Mouse (Mus musculus): Measurements from ENCODE around the gene Adgra1. TPM values are rescaled to one million over a fixed set of nuclear protein-coding genes. Genes with fewer than 3 reads are reported as not detected.

Adgra1 gene
- polyA plus RNA-seq, 1 experiment from 2014 or later, result 1.2 TPM

- 52% methylated on average over 12 of the region's 12 CpGs for WGBS
- H3K9ac ChIP-seq, result no peak overlapping the region
- H3K4me1 ChIP-seq, result no peaks in the 10 kb centered on the region
- H3K27me3 ChIP-seq, result no peaks in the 10 kb centered on the region
- no peak overlapping the region for H3K4me2 ChIP-seq (replicated peaks)
- H3K36me3 ChIP-seq, result no peaks in the 10 kb centered on the region
- no peak overlapping the region for H3K27ac ChIP-seq
- no peaks in the 10 kb centered on the region for H3K9me3 ChIP-seq
- H3K4me3 ChIP-seq, result no peak overlapping the region
- ATAC-seq (ENCODE audit: insufficient number of reproducible peaks, insufficient read depth, low FRiP score, low TSS enrichment), result no peak
These were observed 11.5 kb upstream of the Adgra1 start for GRCm38 (mm10) chr7:139822301-139823010.

GRCm38 (mm10) chr7:139827687-139828086, 6.3 kb upstream of the Adgra1 start:
- Histone ChIP-seq H3K4me3 (no peak overlapping the region), H3K9me3 (no peaks in the 10 kb centered on the region), H3K4me1 (no peaks in the 10 kb centered on the region), H3K27ac (no peak overlapping the region), H3K36me3 (no peaks in the 10 kb centered on the region), H3K27me3 (peaks cover 2% of the 10 kb centered on the region), H3K9ac (no peak overlapping the region), H3K4me2 (replicated peaks) (no peak overlapping the region)
- 9% methylated on average over 9 of the region's 9 CpGs for WGBS
- no peak for ATAC-seq (ENCODE audit: insufficient number of reproducible peaks, insufficient read depth, low FRiP score, low TSS enrichment)

- Histone ChIP-seq H3K9me3 (no peaks in the 10 kb centered on the region), H3K36me3 (no peaks in the 10 kb centered on the region), H3K9ac (no peak overlapping the region), H3K4me1 (no peaks in the 10 kb centered on the region), H3K27ac (no peak overlapping the region), H3K4me2 (replicated peaks) (peak overlapping the region; percentile 51), H3K27me3 (peaks cover 31% of the 10 kb centered on the region), H3K4me3 (no peak overlapping the region; the same call in 1 of the 2 replicates)
- 26% methylated on average over 5 of the region's 5 CpGs for WGBS
- no peak for ATAC-seq (ENCODE audit: insufficient number of reproducible peaks, insufficient read depth, low FRiP score, low TSS enrichment)
These were observed 442 bp upstream of the Adgra1 start for GRCm38 (mm10) chr7:139833532-139833931.

- Histone ChIP-seq H3K9me3 (no peaks in the 10 kb centered on the region), H3K36me3 (no peaks in the 10 kb centered on the region), H3K4me2 (replicated peaks) (no peak overlapping the region), H3K27ac (no peak overlapping the region), H3K27me3 (peaks cover 31% of the 10 kb centered on the region), H3K9ac (no peak overlapping the region), H3K4me3 (no peak overlapping the region), H3K4me1 (no peaks in the 10 kb centered on the region)
- ATAC-seq (ENCODE audit: insufficient number of reproducible peaks, insufficient read depth, low FRiP score, low TSS enrichment), result no peak
- 64% methylated on average over 15 of the region's 15 CpGs for WGBS
These were observed 1.5 kb downstream of the Adgra1 start for GRCm38 (mm10) chr7:139835140-139836131.

- H3K4me2 ChIP-seq (replicated peaks), result no peak overlapping the region
- peaks cover 11% of the 10 kb centered on the region; the same call in 1 of the 2 replicates for H3K27me3 ChIP-seq
- H3K36me3 ChIP-seq, result no peaks in the 10 kb centered on the region
- H3K27ac ChIP-seq, result no peak overlapping the region
- ATAC-seq (ENCODE audit: insufficient number of reproducible peaks, insufficient read depth, low FRiP score, low TSS enrichment), result no peak
- H3K9me3 ChIP-seq, result no peaks in the 10 kb centered on the region
- WGBS, result 90% methylated on average over 11 of the region's 11 CpGs
- no peak overlapping the region for H3K9ac ChIP-seq
- no peaks in the 10 kb centered on the region for H3K4me1 ChIP-seq
- H3K4me3 ChIP-seq, result no peak overlapping the region
These were observed 6.6 kb downstream of the Adgra1 start for GRCm38 (mm10) chr7:139840443-139841168.

GRCm38 (mm10) chr7:139842397-139842796, 8.4 kb downstream of the Adgra1 start:
- no peak overlapping the region for H3K9ac ChIP-seq
- H3K9me3 ChIP-seq, result no peaks in the 10 kb centered on the region
- no peak overlapping the region for H3K27ac ChIP-seq
- WGBS, result 70% methylated on average over 6 of the region's 6 CpGs
- no peaks in the 10 kb centered on the region for H3K4me1 ChIP-seq
- no peak overlapping the region for H3K4me2 ChIP-seq (replicated peaks)
- no peaks in the 10 kb centered on the region for H3K27me3 ChIP-seq
- no peak overlapping the region for H3K4me3 ChIP-seq
- no peak for ATAC-seq (ENCODE audit: insufficient number of reproducible peaks, insufficient read depth, low FRiP score, low TSS enrichment)
- no peaks in the 10 kb centered on the region for H3K36me3 ChIP-seq

- Histone ChIP-seq H3K27ac (no peak overlapping the region), H3K9me3 (no peaks in the 10 kb centered on the region), H3K36me3 (no peaks in the 10 kb centered on the region), H3K4me2 (replicated peaks) (no peak overlapping the region), H3K9ac (no peak overlapping the region), H3K4me3 (no peak overlapping the region), H3K4me1 (no peaks in the 10 kb centered on the region), H3K27me3 (no peaks in the 10 kb centered on the region)
- 47% methylated on average over 5 of the region's 5 CpGs for WGBS
- ATAC-seq (ENCODE audit: insufficient number of reproducible peaks, insufficient read depth, low FRiP score, low TSS enrichment), result no peak
These were observed 9.2 kb downstream of the Adgra1 start for GRCm38 (mm10) chr7:139843140-139843539.

GRCm38 (mm10) chr7:139843776-139844175, 9.8 kb downstream of the Adgra1 start:
- Histone ChIP-seq H3K27me3 (no peaks in the 10 kb centered on the region), H3K4me3 (no peak overlapping the region), H3K9ac (no peak overlapping the region), H3K4me2 (replicated peaks) (no peak overlapping the region), H3K4me1 (no peaks in the 10 kb centered on the region), H3K27ac (no peak overlapping the region), H3K9me3 (no peaks in the 10 kb centered on the region), H3K36me3 (no peaks in the 10 kb centered on the region)
- no peak for ATAC-seq (ENCODE audit: insufficient number of reproducible peaks, insufficient read depth, low FRiP score, low TSS enrichment)
- 42% methylated on average over 5 of the region's 5 CpGs for WGBS

GRCm38 (mm10) chr7:139845101-139845500, 11.1 kb downstream of the Adgra1 start:
- no peaks in the 10 kb centered on the region for H3K27me3 ChIP-seq
- H3K27ac ChIP-seq, result no peak overlapping the region
- peaks cover 2% of the 10 kb centered on the region; the same call in 1 of the 2 replicates for H3K4me1 ChIP-seq
- no peak for ATAC-seq (ENCODE audit: insufficient number of reproducible peaks, insufficient read depth, low FRiP score, low TSS enrichment)
- no peaks in the 10 kb centered on the region for H3K9me3 ChIP-seq
- H3K36me3 ChIP-seq, result no peaks in the 10 kb centered on the region
- no peak overlapping the region for H3K4me3 ChIP-seq
- no peak overlapping the region for H3K4me2 ChIP-seq (replicated peaks)
- WGBS, result 72% methylated on average over 2 of the region's 2 CpGs
- H3K9ac ChIP-seq, result no peak overlapping the region

GRCm38 (mm10) chr7:139850152-139850551, 16.2 kb downstream of the Adgra1 start:
- no peaks in the 10 kb centered on the region for H3K9me3 ChIP-seq
- peaks cover 3% of the 10 kb centered on the region; the same call in 1 of the 2 replicates for H3K4me1 ChIP-seq
- no peak overlapping the region for H3K9ac ChIP-seq
- no peak for ATAC-seq (ENCODE audit: insufficient number of reproducible peaks, insufficient read depth, low FRiP score, low TSS enrichment)
- 28% methylated on average over 6 of the region's 6 CpGs for WGBS
- no peaks in the 10 kb centered on the region for H3K27me3 ChIP-seq
- no peak overlapping the region for H3K4me3 ChIP-seq
- H3K27ac ChIP-seq, result no peak overlapping the region
- no peak overlapping the region for H3K4me2 ChIP-seq (replicated peaks)
- H3K36me3 ChIP-seq, result no peaks in the 10 kb centered on the region

- 53% methylated on average over 5 of the region's 5 CpGs for WGBS
- Histone ChIP-seq H3K27ac (no peak overlapping the region), H3K36me3 (no peaks in the 10 kb centered on the region), H3K4me1 (peaks cover 3% of the 10 kb centered on the region; the same call in 1 of the 2 replicates), H3K4me2 (replicated peaks) (no peak overlapping the region), H3K9ac (no peak overlapping the region), H3K9me3 (no peaks in the 10 kb centered on the region), H3K4me3 (no peak overlapping the region), H3K27me3 (no peaks in the 10 kb centered on the region)
- ATAC-seq (ENCODE audit: insufficient number of reproducible peaks, insufficient read depth, low FRiP score, low TSS enrichment), result no peak
These were observed 16.7 kb downstream of the Adgra1 start for GRCm38 (mm10) chr7:139850677-139851076.
